Mouse (Mus musculus) lung, adult 2 months (tissue): ENCODE results near the gene Tnpo1. TPM values are rescaled to one million over a fixed set of nuclear protein-coding genes. Genes with fewer than 3 reads are reported as not detected.
A peak's percentile ranks its signal among the peaks of the same experiment; 100 is the strongest.

Experiments used
- DNase-seq: peaks from one replicate; pipeline ENCODE4 v3.0.0; 2022
- H3K4me1 ChIP-seq: fragments of 200-500 bp; 2 replicates; pipeline ENCODE4 v1.6.1; 2011; ENCODE audit warnings: low read length; ENCODE audit not compliant: control insufficient read depth, insufficient read depth
- H3K4me3 ChIP-seq: fragments of 200-500 bp; replicated peaks from 2 replicates; pipeline ENCODE3; 2011; ENCODE audit warnings: low read depth, mild to moderate bottlenecking, control low read depth, low read length; ENCODE audit errors: extremely low read depth
- CTCF ChIP-seq: fragments of 200-500 bp; IDR thresholded peaks from 2 replicates; pipeline ENCODE4 v1.5.1; 2011; ENCODE audit warnings: mild to moderate bottlenecking, low read length, control low read depth; ENCODE audit not compliant: insufficient read depth
- POLR2A ChIP-seq: fragments of 200-500 bp; IDR thresholded peaks from 2 replicates; pipeline ENCODE4 v1.6.1; 2011; ENCODE audit warnings: low read depth, mild to moderate bottlenecking, control low read depth, low read length, borderline replicate concordance; ENCODE audit errors: extremely low read depth
- WGBS: fragments of 180-500 bp; shearing (Covaris S2); methylation state at CpG from one replicate; pipeline ENCODE4 v1.1.7; 2018; 5-methylcytosine and 5-hydroxymethylcytosine counted together
- polyA plus RNA-seq: library from polyadenylated mRNA; depleted of rRNA; stranded (reverse); fragments of >200 nt; gene quantifications from 2 replicates; pipeline ENCODE4 v1.2.3, GENCODE M21; 2012

Tnpo1 gene
- polyA plus RNA-seq, 1 experiment, result 19.6 TPM

DNA sequence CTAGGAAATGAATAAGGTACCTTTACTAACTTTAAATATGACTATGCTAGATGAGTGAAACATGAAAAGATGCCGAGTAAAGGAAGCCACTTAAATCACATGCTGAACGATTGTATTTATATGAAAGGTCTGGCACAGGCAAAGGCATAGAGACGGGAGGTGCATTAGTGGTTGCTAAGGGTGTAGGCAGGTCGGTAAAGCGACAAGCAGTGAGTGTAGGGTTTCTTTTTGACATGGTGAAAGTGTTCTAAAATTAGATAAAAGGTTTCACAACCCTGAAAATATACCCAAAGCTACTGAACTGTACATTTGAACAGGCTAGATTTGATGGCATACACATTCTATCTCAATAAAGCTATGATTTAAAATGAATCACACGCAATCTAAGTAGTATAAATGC lies 10.9 kb upstream of the Tnpo1 start:
- WGBS, result 62% methylated on average over 6 of the region's 6 CpGs
- Histone ChIP-seq H3K4me3 (no peak overlapping the region), H3K4me1 (no peaks in the 10 kb centered on the region)
- no peak for DNase-seq
- TF ChIP-seq CTCF (no peak), POLR2A (no peak)

GRCm38 (mm10) chr13:98928908-98929307 lies 2.7 kb upstream of the Tnpo1 start:
- no peak for TF ChIP-seq POLR2A
- no peak for TF ChIP-seq CTCF
- H3K4me1 ChIP-seq, result peaks cover 5% of the 10 kb centered on the region
- DNase-seq, result no peak
- 93% methylated on average over 2 of the region's 2 CpGs for WGBS
- no peak overlapping the region for H3K4me3 ChIP-seq

DNA sequence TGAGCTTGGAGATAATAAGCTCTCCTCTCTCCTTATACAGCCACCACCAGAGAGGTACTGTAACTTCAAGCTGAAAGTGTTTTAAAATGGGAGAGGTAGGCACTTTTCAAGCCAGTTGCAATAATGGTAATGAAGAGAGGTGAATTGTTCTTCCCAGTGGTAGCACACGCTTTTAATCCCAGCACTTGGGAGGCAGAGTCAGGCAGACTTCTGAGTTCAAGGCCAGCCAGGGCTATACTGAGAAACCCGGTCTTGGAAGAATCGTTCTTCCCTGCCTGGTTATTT lies 716 bp upstream of the Tnpo1 start:
- TF ChIP-seq CTCF (no peak), POLR2A (no peak)
- H3K4me3 ChIP-seq, result peak overlapping the region; percentile 20
- DNase-seq, result no peak
- peaks cover 12% of the 10 kb centered on the region for H3K4me1 ChIP-seq
- 61% methylated on average over 3 of the region's 3 CpGs for WGBS

- Histone ChIP-seq H3K4me1 (peaks cover 16% of the 10 kb centered on the region), H3K4me3 (peak overlapping the region; percentile 90)
- peak; percentile 68 for DNase-seq
- TF ChIP-seq CTCF (no peak), POLR2A (peak; percentile 39; the same call in 1 of the 2 replicates)
- WGBS, result under 1% methylated on average over 63 of the region's 66 CpGs
Measured at GRCm38 (mm10) chr13:98925486-98926212, 535 bp downstream of the Tnpo1 start.

GRCm38 (mm10) chr13:98924897-98925485 lies 1.2 kb downstream of the Tnpo1 start:
- DNase-seq, result no peak
- Histone ChIP-seq H3K4me3 (peak overlapping the region; percentile 90), H3K4me1 (peaks cover 16% of the 10 kb centered on the region)
- 6% methylated on average over 11 of the region's 11 CpGs for WGBS
- TF ChIP-seq CTCF (no peak), POLR2A (no peak)

GRCm38 (mm10) chr13:98922806-98923205 lies 3.4 kb downstream of the Tnpo1 start:
- TF ChIP-seq CTCF, result no peak
- TF ChIP-seq POLR2A, result no peak
- WGBS, result 69% methylated on average over 3 of the region's 3 CpGs
- Histone ChIP-seq H3K4me1 (peaks cover 23% of the 10 kb centered on the region), H3K4me3 (no peak overlapping the region)
- DNase-seq, result no peak

GRCm38 (mm10) chr13:98921276-98921675 lies 4.9 kb downstream of the Tnpo1 start:
- DNase-seq, result no peak
- H3K4me1 ChIP-seq, result peaks cover 26% of the 10 kb centered on the region
- TF ChIP-seq CTCF (no peak), POLR2A (no peak)
- 88% methylated on average over 7 of the region's 7 CpGs for WGBS
- H3K4me3 ChIP-seq, result no peak overlapping the region

DNA sequence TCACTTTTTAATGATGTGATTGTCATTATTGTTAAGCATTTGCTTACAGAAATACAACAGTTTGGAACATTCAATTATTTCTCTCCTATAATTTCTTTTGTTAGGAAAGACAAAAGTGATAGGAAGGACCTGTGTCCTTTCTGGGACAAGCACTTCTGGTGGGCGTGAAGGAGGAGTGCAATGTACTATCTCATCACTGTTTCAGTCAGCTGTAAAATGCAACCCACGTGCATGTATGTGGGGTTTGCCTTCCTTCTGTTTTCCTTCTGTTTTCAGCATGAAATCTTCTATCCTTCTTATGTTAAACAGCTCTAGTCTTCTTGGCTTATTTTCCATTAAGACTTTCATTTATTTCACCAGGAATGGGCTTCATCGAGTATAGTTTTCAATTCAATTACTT lies 5.9 kb downstream of the Tnpo1 start:
- DNase-seq, result no peak
- WGBS, result 56% methylated on average over 3 of the region's 3 CpGs
- TF ChIP-seq CTCF, result no peak
- TF ChIP-seq POLR2A, result no peak
- Histone ChIP-seq H3K4me1 (peaks cover 26% of the 10 kb centered on the region), H3K4me3 (no peak overlapping the region)

- no peak for DNase-seq
- peaks cover 28% of the 10 kb centered on the region for H3K4me1 ChIP-seq
- 74% methylated on average over 8 of the region's 8 CpGs for WGBS
- TF ChIP-seq POLR2A (no peak), CTCF (no peak)
- H3K4me3 ChIP-seq, result no peak overlapping the region
Measured at GRCm38 (mm10) chr13:98919695-98920094, 6.5 kb downstream of the Tnpo1 start.

- Histone ChIP-seq H3K4me1 (peaks cover 24% of the 10 kb centered on the region), H3K4me3 (no peak overlapping the region)
- TF ChIP-seq POLR2A, result no peak
- no peak for TF ChIP-seq CTCF
- 33% methylated on average over 2 of the region's 2 CpGs for WGBS
- DNase-seq, result no peak
Measured at GRCm38 (mm10) chr13:98917851-98918250, 8.3 kb downstream of the Tnpo1 start.

DNA sequence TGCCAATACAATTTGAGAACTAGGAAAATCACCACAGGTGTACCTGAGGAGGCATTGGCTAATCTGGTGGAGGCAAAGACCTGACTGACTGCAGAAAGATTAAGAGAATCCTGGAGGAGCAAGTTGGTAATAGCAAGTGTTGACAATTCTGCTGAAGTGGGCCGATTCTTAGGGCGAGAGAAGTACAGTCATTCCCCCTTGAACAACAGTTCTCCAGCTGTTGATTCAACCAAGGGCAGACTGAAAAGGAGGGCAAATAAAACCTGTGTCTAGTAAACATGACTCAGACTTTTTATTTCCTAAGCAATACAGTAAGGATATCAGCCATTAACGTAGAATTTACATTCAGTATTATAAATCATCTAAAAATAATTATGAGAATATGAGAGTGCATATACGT lies 10.6 kb downstream of the Tnpo1 start:
- no peak overlapping the region for H3K4me3 ChIP-seq
- no peak for DNase-seq
- WGBS, result 57% methylated on average over 4 of the region's 4 CpGs
- peaks cover 25% of the 10 kb centered on the region for H3K4me1 ChIP-seq
- TF ChIP-seq POLR2A (no peak), CTCF (no peak)
